Mouse (Mus musculus): ENCODE measurements around the gene Dpf1. TPM values are rescaled to one million over a fixed set of nuclear protein-coding genes. Genes with fewer than 3 reads are reported as not detected.
A peak's percentile ranks its signal among the peaks of the same experiment; 100 is the strongest.

The Dpf1 gene
- polyA plus RNA-seq, 1 experiment from 2014 or later = 1.9 TPM

- Histone ChIP-seq H3K36me3 (ENCODE audit: control insufficient read depth, insufficient read depth, low read length) (no peaks in the 10 kb centered on the region), H3K4me1 (replicated peaks; ENCODE audit: control insufficient read depth, insufficient read depth) (0 out of 2 replicates have a peak, but pooled peaks cover 2% of the 10 kb centered on the region), H3K9ac (ENCODE audit: low read length) (no peak overlapping the region), H3K9me3 (ENCODE audit: control insufficient read depth, low read length) (no peaks in the 10 kb centered on the region), H3K4me3 (ENCODE audit: low read depth, low read length) (no peak overlapping the region), H3K4me2 (replicated peaks; ENCODE audit: low read depth) (no peak overlapping the region), H3K27me3 (ENCODE audit: control insufficient read depth, insufficient read depth, low read length) (no peaks in the 10 kb centered on the region), H3K27ac (replicated peaks) (no peak overlapping the region)
- DNase-seq (ENCODE audit: low spot score) = no peak
- TF ChIP-seq EP300 (optimal IDR thresholded peaks at IDR 0.05) = no peak
- TF ChIP-seq CTCF (IDR thresholded peaks at IDR 0.05; ENCODE audit: low read depth) = no peak
- ATAC-seq (ENCODE audit: low FRiP score, low TSS enrichment) = no peak
- WGBS = 64% methylated on average over 7 of the region's 7 CpGs
Observed at GRCm38 (mm10) chr7:29302641-29303040, 1.1 kb upstream of the Dpf1 start.

- H3K27ac ChIP-seq (replicated peaks) = no peak overlapping the region
- DNase-seq (ENCODE audit: low spot score) (no peak), ATAC-seq (ENCODE audit: low FRiP score, low TSS enrichment) (no peak)
- WGBS = 1% methylated on average over 48 of the region's 48 CpGs
- TF ChIP-seq EP300 (optimal IDR thresholded peaks at IDR 0.05) = no peak
- TF ChIP-seq CTCF (IDR thresholded peaks at IDR 0.05; ENCODE audit: low read depth) = no peak
- H3K4me3 ChIP-seq (ENCODE audit: low read depth, low read length) = peak overlapping the region; percentile 41
- peak overlapping the region; percentile 23; the same call in 1 of the 2 replicates for H3K9ac ChIP-seq (ENCODE audit: low read length)
- H3K4me1 ChIP-seq (replicated peaks; ENCODE audit: control insufficient read depth, insufficient read depth) = 0 out of 2 replicates have a peak, but pooled peaks cover 2% of the 10 kb centered on the region
- H3K4me2 ChIP-seq (replicated peaks; ENCODE audit: low read depth) = peak overlapping the region; percentile 89
- H3K27me3 ChIP-seq (ENCODE audit: control insufficient read depth, insufficient read depth, low read length) = no peaks in the 10 kb centered on the region
- no peaks in the 10 kb centered on the region for H3K36me3 ChIP-seq (ENCODE audit: control insufficient read depth, insufficient read depth, low read length)
- H3K9me3 ChIP-seq (ENCODE audit: control insufficient read depth, low read length) = no peaks in the 10 kb centered on the region
Observed at GRCm38 (mm10) chr7:29304463-29305262, 912 bp downstream of the Dpf1 start.

GRCm38 (mm10) chr7:29305263-29305988 is 1.7 kb downstream of the Dpf1 start:
- H3K9ac ChIP-seq (ENCODE audit: low read length) = peak overlapping the region; percentile 23; the same call in 1 of the 2 replicates

GRCm38 (mm10) chr7:29306108-29306507 is 2.4 kb downstream of the Dpf1 start:
- WGBS = 76% methylated on average over 7 of the region's 7 CpGs
- TF ChIP-seq EP300 (optimal IDR thresholded peaks at IDR 0.05) (no peak), CTCF (IDR thresholded peaks at IDR 0.05; ENCODE audit: low read depth) (no peak)

More at GRCm38 (mm10) chr7:29305263-29305988, 1.7 kb downstream of the Dpf1 start:
- TF ChIP-seq CTCF (IDR thresholded peaks at IDR 0.05; ENCODE audit: low read depth) (no peak), EP300 (optimal IDR thresholded peaks at IDR 0.05) (no peak)
- Histone ChIP-seq H3K27me3 (ENCODE audit: control insufficient read depth, insufficient read depth, low read length) (no peaks in the 10 kb centered on the region), H3K27ac (replicated peaks) (no peak overlapping the region), H3K36me3 (ENCODE audit: control insufficient read depth, insufficient read depth, low read length) (no peaks in the 10 kb centered on the region), H3K4me3 (ENCODE audit: low read depth, low read length) (peak overlapping the region; percentile 41), H3K4me1 (replicated peaks; ENCODE audit: control insufficient read depth, insufficient read depth) (0 out of 2 replicates have a peak, but pooled peaks cover 2% of the 10 kb centered on the region), H3K9me3 (ENCODE audit: control insufficient read depth, low read length) (no peaks in the 10 kb centered on the region), H3K4me2 (replicated peaks; ENCODE audit: low read depth) (peak overlapping the region; percentile 89)
- WGBS = 56% methylated on average over 9 of the region's 9 CpGs
- DNase-seq (ENCODE audit: low spot score) (no peak), ATAC-seq (ENCODE audit: low FRiP score, low TSS enrichment) (no peak)

GRCm38 (mm10) chr7:29306619-29307018 is 2.9 kb downstream of the Dpf1 start:
- DNase-seq (ENCODE audit: low spot score) = no peak
- ATAC-seq (ENCODE audit: low FRiP score, low TSS enrichment) = no peak
- no peaks in the 10 kb centered on the region for H3K36me3 ChIP-seq (ENCODE audit: control insufficient read depth, insufficient read depth, low read length)
- H3K4me2 ChIP-seq (replicated peaks; ENCODE audit: low read depth) = no peak overlapping the region
- TF ChIP-seq EP300 (optimal IDR thresholded peaks at IDR 0.05) = no peak
- TF ChIP-seq CTCF (IDR thresholded peaks at IDR 0.05; ENCODE audit: low read depth) = peak; percentile 66
- H3K9ac ChIP-seq (ENCODE audit: low read length) = no peak overlapping the region
- 32% methylated on average over 7 of the region's 7 CpGs for WGBS
- 0 out of 2 replicates have a peak, but pooled peaks cover 2% of the 10 kb centered on the region for H3K4me1 ChIP-seq (replicated peaks; ENCODE audit: control insufficient read depth, insufficient read depth)
- no peak overlapping the region for H3K4me3 ChIP-seq (ENCODE audit: low read depth, low read length)
- H3K27me3 ChIP-seq (ENCODE audit: control insufficient read depth, insufficient read depth, low read length) = no peaks in the 10 kb centered on the region
- no peaks in the 10 kb centered on the region for H3K9me3 ChIP-seq (ENCODE audit: control insufficient read depth, low read length)
- H3K27ac ChIP-seq (replicated peaks) = no peak overlapping the region

More at GRCm38 (mm10) chr7:29306108-29306507, 2.4 kb downstream of the Dpf1 start:
- Histone ChIP-seq H3K36me3 (ENCODE audit: control insufficient read depth, insufficient read depth, low read length) (no peaks in the 10 kb centered on the region), H3K4me2 (replicated peaks; ENCODE audit: low read depth) (no peak overlapping the region), H3K27me3 (ENCODE audit: control insufficient read depth, insufficient read depth, low read length) (no peaks in the 10 kb centered on the region), H3K4me1 (replicated peaks; ENCODE audit: control insufficient read depth, insufficient read depth) (0 out of 2 replicates have a peak, but pooled peaks cover 2% of the 10 kb centered on the region), H3K9ac (ENCODE audit: low read length) (no peak overlapping the region), H3K27ac (replicated peaks) (no peak overlapping the region), H3K9me3 (ENCODE audit: control insufficient read depth, low read length) (no peaks in the 10 kb centered on the region), H3K4me3 (ENCODE audit: low read depth, low read length) (no peak overlapping the region)
- ATAC-seq (ENCODE audit: low FRiP score, low TSS enrichment) (no peak), DNase-seq (ENCODE audit: low spot score) (no peak)
